Mouse (Mus musculus): ENCODE measurements around the gene Prdx6. TPM values are rescaled to one million over a fixed set of nuclear protein-coding genes. Genes with fewer than 3 reads are reported as not detected.

The Prdx6 gene
- total and polyA plus RNA-seq, 3 experiments: 102 to 277 (median 232) TPM

DNA sequence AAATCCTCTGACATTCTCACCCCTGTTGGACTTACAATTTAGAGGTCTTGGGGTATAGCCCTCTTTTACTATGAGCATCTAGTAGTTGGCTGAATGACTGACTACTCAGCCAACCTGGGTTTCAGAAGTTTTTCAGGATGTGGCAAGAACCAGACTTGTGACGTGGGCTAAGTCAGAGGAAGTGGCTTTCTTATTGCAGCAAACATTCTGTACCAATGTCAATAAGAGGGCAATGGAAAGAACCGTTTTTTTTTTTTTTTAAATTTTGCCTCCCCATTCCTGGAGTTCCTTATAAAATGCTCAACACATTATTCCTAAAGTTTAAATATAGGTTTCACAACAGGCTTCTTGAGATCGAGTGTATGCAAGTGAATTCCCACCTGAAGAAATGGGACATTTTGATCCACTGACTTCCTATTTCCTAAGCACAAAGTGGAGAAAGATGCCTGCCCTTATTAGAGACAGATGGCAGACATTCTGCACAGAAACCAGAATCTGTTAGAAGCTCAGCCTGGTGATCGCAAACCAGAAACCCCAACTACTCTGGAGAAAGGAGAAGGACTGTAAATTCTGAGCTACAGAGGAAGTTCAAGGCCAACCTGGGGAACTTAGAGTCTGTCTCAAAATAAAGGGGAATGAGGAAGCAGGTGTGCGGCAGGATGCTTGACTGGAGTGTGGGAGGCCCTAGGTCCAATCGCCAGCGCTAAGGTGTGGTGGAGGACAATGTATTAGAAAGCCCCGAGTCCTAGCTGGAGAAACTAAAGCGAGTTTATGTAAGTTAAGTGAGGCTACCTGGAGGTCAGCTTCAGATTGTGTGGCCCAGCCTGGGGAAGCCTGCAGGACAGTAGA, 622 bp upstream of the Prdx6 start:
- Histone ChIP-seq H3K4me2 (ENCODE audit: insufficient read depth, low read depth, poor library complexity, severe bottlenecking) (peak overlapping the region; percentile 97), H3K4me1 (ENCODE audit: control insufficient read depth in 1 of 2, insufficient read depth in 2 of 2) (peaks cover 4 to 44% of the 10 kb centered on the region in 2 experiments), H3K4me3 (replicated peaks in 1 of 3; ENCODE audit: low read depth in 2 of 3, low read length in 2 of 3, poor library complexity in 1 of 3) (peak overlapping the region; percentile 33 to 42 (median 40)), H3K36me3 (replicated peaks in 1 of 2; ENCODE audit: control insufficient read depth in 1 of 2, insufficient read depth in 1 of 2, low read length in 1 of 2) (peaks cover 3 to 21% of the 10 kb centered on the region in 2 experiments), H3K79me2 (replicated peaks; ENCODE audit: control insufficient read depth, extremely low read depth, insufficient read depth, poor library complexity, severe bottlenecking) (peaks cover 27% of the 10 kb centered on the region), H3K27me3 (replicated peaks) (no peaks in the 10 kb centered on the region), H3K9ac (ENCODE audit: insufficient read depth, low read depth) (no peak overlapping the region), H3K9me3 (replicated peaks; ENCODE audit: low read length) (no peaks in the 10 kb centered on the region), H3K27ac (ENCODE audit: insufficient read depth, low read depth) (no peak overlapping the region)
- TF ChIP-seq EP300 (IDR thresholded peaks at IDR 0.05; ENCODE audit: low read length) (peak; percentile 16), CHD1 (IDR thresholded peaks at IDR 0.05; ENCODE audit: low read depth, low read length) (no peak), MYC (IDR thresholded peaks at IDR 0.05; ENCODE audit: low read depth, low read length) (0 out of 2 replicates have a peak, but pooled peaks have one; percentile 16), E2F4 (IDR thresholded peaks at IDR 0.05; ENCODE audit: insufficient replicate concordance, low read depth, low read length) (no peak), PAX5 (IDR thresholded peaks at IDR 0.05; ENCODE audit: low read length) (no peak), ZNF384 (IDR thresholded peaks at IDR 0.05; ENCODE audit: low read depth, low read length) (peak; percentile 62), NRF1 (IDR thresholded peaks at IDR 0.05; ENCODE audit: low read depth, low read length) (no peak), IRF4 (IDR thresholded peaks at IDR 0.05; ENCODE audit: low read depth, low read length) (no peak), POLR2AphosphoS2 (IDR thresholded peaks at IDR 0.05; ENCODE audit: low read depth, low read length) (no peak), MXI1 (IDR thresholded peaks at IDR 0.05; ENCODE audit: low read depth, low read length) (no peak), JUND (conservative IDR thresholded peaks at IDR 0.05; ENCODE audit: low read depth, low read length) (no peak)
- peak; percentile 81 for DNase-seq (ENCODE audit: extremely low read depth)
- in situ Hi-C loops (cut with MboI; ENCODE audit: low pct_ligation_motif_present, low pct_unique_long_range_greater_than_20kb, low sequenced_read_pairs) (no loop called here), dilution Hi-C loops (cut with MboI; ENCODE audit: extremely low pct_ligation_motif_present, extremely low pct_unique_long_range_greater_than_20kb, low sequenced_read_pairs) (no loop called here)

- TF ChIP-seq KAT2A (IDR thresholded peaks at IDR 0.05; ENCODE audit: insufficient replicate concordance, low read length) (no peak), MAX (IDR thresholded peaks at IDR 0.05; ENCODE audit: low read length) (peak; percentile 72), POLR2AphosphoS2 (IDR thresholded peaks at IDR 0.05; ENCODE audit: low read depth, low read length) (no peak), E2F4 (IDR thresholded peaks at IDR 0.05; ENCODE audit: insufficient replicate concordance, low read depth, low read length) (no peak), MEF2A (IDR thresholded peaks at IDR 0.05; ENCODE audit: borderline replicate concordance, low read depth, low read length) (no peak), MAFK (IDR thresholded peaks at IDR 0.05; ENCODE audit: insufficient replicate concordance, low read length) (no peak), ZNF384 (IDR thresholded peaks at IDR 0.05; ENCODE audit: low read depth, low read length) (no peak), USF1 (IDR thresholded peaks at IDR 0.05; ENCODE audit: low read depth, low read length) (no peak), MYC (IDR thresholded peaks at IDR 0.05; ENCODE audit: low read depth, low read length) (peak; percentile 83), ZMIZ1 (IDR thresholded peaks at IDR 0.05; ENCODE audit: low read depth, low read length) (no peak), RAD21 (IDR thresholded peaks at IDR 0.05; ENCODE audit: low read depth, low read length) (no peak), CHD2 (IDR thresholded peaks at IDR 0.05; ENCODE audit: low read length) (peak; percentile 54; the same call in 1 of the 2 replicates), SIN3A (IDR thresholded peaks at IDR 0.05; ENCODE audit: low read length) (peak; percentile 85), NRF1 (IDR thresholded peaks at IDR 0.05; ENCODE audit: low read depth, low read length) (no peak), NELFE (IDR thresholded peaks at IDR 0.05; ENCODE audit: low read depth, low read length) (no peak), IRF4 (IDR thresholded peaks at IDR 0.05; ENCODE audit: low read depth, low read length) (no peak), MXI1 (IDR thresholded peaks at IDR 0.05; ENCODE audit: low read depth, low read length) (peak; percentile 83; the same call in 1 of the 2 replicates), GABPA (IDR thresholded peaks at IDR 0.05; ENCODE audit: insufficient replicate concordance, low read depth, low read length) (no peak), BHLHE40 (IDR thresholded peaks at IDR 0.05; ENCODE audit: low read depth, low read length) (peak; percentile 58)
- DNase-seq (ENCODE audit: extremely low read depth): peak; percentile 67
- peaks cover 10 to 36% of the 10 kb centered on the region in 2 experiments for H3K36me3 ChIP-seq (replicated peaks in 1 of 2; ENCODE audit: control insufficient read depth in 1 of 2, insufficient read depth in 1 of 2, low read length in 1 of 2)
- peak overlapping the region; percentile 57 for H3K4me2 ChIP-seq (ENCODE audit: insufficient read depth, low read depth, poor library complexity, severe bottlenecking)
- peaks cover 30% of the 10 kb centered on the region for H3K79me2 ChIP-seq (replicated peaks; ENCODE audit: control insufficient read depth, extremely low read depth, insufficient read depth, poor library complexity, severe bottlenecking)
- in situ Hi-C loops (cut with MboI; ENCODE audit: low pct_ligation_motif_present, low pct_unique_long_range_greater_than_20kb, low sequenced_read_pairs) (no loop called here), dilution Hi-C loops (cut with MboI; ENCODE audit: extremely low pct_ligation_motif_present, extremely low pct_unique_long_range_greater_than_20kb, low sequenced_read_pairs) (no loop called here)
- peak overlapping the region; percentile 75 to 100 (median 86) for H3K4me3 ChIP-seq (replicated peaks in 1 of 3; ENCODE audit: low read depth in 2 of 3, low read length in 2 of 3, poor library complexity in 1 of 3)
- 0 out of 2 replicates have a peak overlapping the region, but pooled peaks have one; percentile 47 for H3K27ac ChIP-seq (ENCODE audit: insufficient read depth, low read depth)
- H3K9me3 ChIP-seq (replicated peaks; ENCODE audit: low read length): no peaks in the 10 kb centered on the region
- H3K9ac ChIP-seq (ENCODE audit: insufficient read depth, low read depth): peak overlapping the region; percentile 94
- peaks cover 4 to 51% of the 10 kb centered on the region in 2 experiments for H3K4me1 ChIP-seq (ENCODE audit: control insufficient read depth in 1 of 2, insufficient read depth in 2 of 2)
- H3K27me3 ChIP-seq (replicated peaks): no peaks in the 10 kb centered on the region
These were observed 902 bp downstream of the Prdx6 start for GRCm38 (mm10) chr1:161250031-161250603.
